Mouse (Mus musculus): ENCODE results near the gene Slc5a6. TPM values are rescaled to one million over a fixed set of nuclear protein-coding genes. Genes with fewer than 3 reads are reported as not detected.

The Slc5a6 gene
- polyA plus RNA-seq, 1 experiment, result 45.1 TPM

DNA sequence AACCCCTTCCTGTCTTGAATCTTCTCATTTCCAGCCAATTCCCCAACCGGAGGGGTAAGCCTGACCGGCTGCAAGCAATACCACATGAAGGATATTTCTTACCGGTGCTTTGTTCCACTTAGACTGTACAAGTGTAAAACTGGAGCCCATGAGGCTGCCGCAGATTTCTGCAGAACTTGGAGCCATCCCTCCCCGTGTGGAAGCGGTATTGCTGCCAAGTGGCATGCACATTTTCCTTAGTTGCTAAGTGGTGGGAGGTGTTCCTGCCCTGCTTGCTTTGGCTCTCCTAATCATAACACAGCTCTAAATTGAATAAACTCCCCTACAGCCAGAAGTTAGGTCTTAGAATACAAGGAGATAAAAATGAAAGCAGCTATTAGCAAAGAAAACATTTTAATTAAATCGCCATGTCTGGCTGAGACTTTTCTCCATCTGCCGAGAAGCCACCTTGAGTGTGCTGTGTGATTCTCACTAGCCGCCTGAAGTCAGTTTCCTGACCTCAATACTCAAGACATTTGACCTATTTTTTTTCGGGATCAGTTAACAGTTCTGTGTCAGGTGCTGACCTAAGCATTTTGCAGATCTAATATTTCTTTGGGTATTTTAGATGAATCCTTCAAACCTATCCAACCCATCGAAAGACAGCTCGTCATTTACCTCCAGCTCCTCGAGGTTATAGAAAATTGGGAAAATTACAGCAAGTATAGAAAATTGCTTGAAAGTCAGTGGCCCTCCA is 31.5 kb upstream of the Slc5a6 start:
- 44% methylated on average over 13 of the region's 13 CpGs for WGBS

DNA sequence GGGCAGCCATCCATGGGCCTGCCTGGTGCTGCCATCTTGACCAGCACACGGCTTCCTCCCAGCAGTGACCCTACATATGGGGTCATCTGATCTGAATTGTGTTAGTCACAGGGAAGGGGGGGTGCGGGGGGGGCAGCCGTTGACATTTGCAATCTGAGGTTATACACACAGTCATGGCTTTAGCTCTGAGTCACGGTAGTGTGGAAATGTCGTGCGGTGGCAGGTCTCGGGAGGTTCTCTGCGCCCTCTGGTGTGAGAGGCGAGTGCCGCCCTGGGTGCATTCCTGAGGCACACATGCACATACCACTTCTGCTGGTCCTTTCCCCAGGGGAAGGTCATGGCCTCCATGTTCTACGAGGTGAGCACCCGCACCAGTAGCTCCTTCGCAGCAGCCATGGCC is 27.6 kb upstream of the Slc5a6 start:
- WGBS, result 88% methylated on average over 13 of the region's 13 CpGs
- no peaks in the 10 kb centered on the region for H3K4me1 ChIP-seq (ENCODE audit: control insufficient read depth, insufficient read depth, low read length)
- no peak overlapping the region for H3K27ac ChIP-seq (ENCODE audit: insufficient read depth, low read length)
- TF ChIP-seq POLR2A (IDR thresholded peaks at IDR 0.05; ENCODE audit: borderline replicate concordance, insufficient read depth, low read length) (no peak), CTCF (IDR thresholded peaks at IDR 0.05; ENCODE audit: borderline replicate concordance, insufficient read depth, low read depth, low read length) (no peak)
- no peaks in the 10 kb centered on the region for H3K27me3 ChIP-seq (ENCODE audit: control insufficient read depth, insufficient read depth, low read length)
- no peak overlapping the region for H3K4me3 ChIP-seq (replicated peaks; ENCODE audit: insufficient read depth, low read depth, low read length)
- DNase-seq, result no peak

More for the DNA sequence above, 31.5 kb upstream of the Slc5a6 start:
- H3K4me3 ChIP-seq (replicated peaks; ENCODE audit: insufficient read depth, low read depth, low read length), result no peak overlapping the region
- DNase-seq, result peak in 1 of 2 experiments; percentile 24
- no peak overlapping the region for H3K27ac ChIP-seq (ENCODE audit: insufficient read depth, low read length)
- no peak for TF ChIP-seq POLR2A (IDR thresholded peaks at IDR 0.05; ENCODE audit: borderline replicate concordance, insufficient read depth, low read length)
- TF ChIP-seq CTCF (IDR thresholded peaks at IDR 0.05; ENCODE audit: borderline replicate concordance, insufficient read depth, low read depth, low read length), result no peak
- no peaks in the 10 kb centered on the region for H3K4me1 ChIP-seq (ENCODE audit: control insufficient read depth, insufficient read depth, low read length)
- H3K27me3 ChIP-seq (ENCODE audit: control insufficient read depth, insufficient read depth, low read length), result no peaks in the 10 kb centered on the region

- no peak for DNase-seq
- no peaks in the 10 kb centered on the region for H3K4me1 ChIP-seq (ENCODE audit: control insufficient read depth, insufficient read depth, low read length)
- no peak overlapping the region for H3K27ac ChIP-seq (ENCODE audit: insufficient read depth, low read length)
- WGBS, result 87% methylated on average over 12 of the region's 12 CpGs
- no peaks in the 10 kb centered on the region for H3K27me3 ChIP-seq (ENCODE audit: control insufficient read depth, insufficient read depth, low read length)
- TF ChIP-seq POLR2A (IDR thresholded peaks at IDR 0.05; ENCODE audit: borderline replicate concordance, insufficient read depth, low read length), result no peak
- TF ChIP-seq CTCF (IDR thresholded peaks at IDR 0.05; ENCODE audit: borderline replicate concordance, insufficient read depth, low read depth, low read length), result no peak
- H3K4me3 ChIP-seq (replicated peaks; ENCODE audit: insufficient read depth, low read depth, low read length), result no peak overlapping the region
Observed at GRCm38 (mm10) chr5:31073176-31073575, 24.5 kb upstream of the Slc5a6 start.

GRCm38 (mm10) chr5:31071821-31072220 is 23.1 kb upstream of the Slc5a6 start:
- DNase-seq, result no peak
- 91% methylated on average over 11 of the region's 11 CpGs for WGBS
- H3K27me3 ChIP-seq (ENCODE audit: control insufficient read depth, insufficient read depth, low read length), result no peaks in the 10 kb centered on the region
- H3K27ac ChIP-seq (ENCODE audit: insufficient read depth, low read length), result no peak overlapping the region
- no peak overlapping the region for H3K4me3 ChIP-seq (replicated peaks; ENCODE audit: insufficient read depth, low read depth, low read length)
- H3K4me1 ChIP-seq (ENCODE audit: control insufficient read depth, insufficient read depth, low read length), result no peaks in the 10 kb centered on the region
- TF ChIP-seq CTCF (IDR thresholded peaks at IDR 0.05; ENCODE audit: borderline replicate concordance, insufficient read depth, low read depth, low read length) (no peak), POLR2A (IDR thresholded peaks at IDR 0.05; ENCODE audit: borderline replicate concordance, insufficient read depth, low read length) (no peak)

DNA sequence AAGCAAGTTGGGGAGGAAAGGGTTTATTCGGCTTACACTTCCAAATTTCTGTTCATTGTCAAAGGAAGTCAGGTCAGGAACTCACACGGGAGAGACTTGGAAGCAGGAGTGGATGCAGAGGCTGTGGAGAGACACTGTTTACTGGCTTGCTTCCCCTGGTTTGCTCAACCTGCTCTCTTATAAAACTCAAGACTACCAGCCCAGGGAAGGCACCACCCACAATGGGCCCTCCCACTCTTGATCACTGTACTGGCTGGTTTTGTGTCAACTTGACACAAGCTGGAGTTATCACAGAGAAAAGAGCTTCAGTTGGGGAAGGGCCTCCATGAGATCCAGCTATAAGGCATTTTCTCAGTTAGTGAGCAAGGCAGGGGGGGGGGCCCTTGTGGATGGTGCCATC is 22.3 kb upstream of the Slc5a6 start:
- Histone ChIP-seq H3K4me1 (ENCODE audit: control insufficient read depth, insufficient read depth, low read length) (no peaks in the 10 kb centered on the region), H3K4me3 (replicated peaks; ENCODE audit: insufficient read depth, low read depth, low read length) (no peak overlapping the region), H3K27me3 (ENCODE audit: control insufficient read depth, insufficient read depth, low read length) (no peaks in the 10 kb centered on the region), H3K27ac (ENCODE audit: insufficient read depth, low read length) (no peak overlapping the region)
- TF ChIP-seq CTCF (IDR thresholded peaks at IDR 0.05; ENCODE audit: borderline replicate concordance, insufficient read depth, low read depth, low read length) (no peak), POLR2A (IDR thresholded peaks at IDR 0.05; ENCODE audit: borderline replicate concordance, insufficient read depth, low read length) (no peak)
- WGBS, result 83% methylated on average over 2 of the region's 2 CpGs
- no peak for DNase-seq

- TF ChIP-seq CTCF (IDR thresholded peaks at IDR 0.05; ENCODE audit: borderline replicate concordance, insufficient read depth, low read depth, low read length) (no peak), POLR2A (IDR thresholded peaks at IDR 0.05; ENCODE audit: borderline replicate concordance, insufficient read depth, low read length) (no peak)
- Histone ChIP-seq H3K4me3 (replicated peaks; ENCODE audit: insufficient read depth, low read depth, low read length) (no peak overlapping the region), H3K27me3 (ENCODE audit: control insufficient read depth, insufficient read depth, low read length) (no peaks in the 10 kb centered on the region), H3K27ac (ENCODE audit: insufficient read depth, low read length) (no peak overlapping the region), H3K4me1 (ENCODE audit: control insufficient read depth, insufficient read depth, low read length) (no peaks in the 10 kb centered on the region)
- no peak for DNase-seq
- WGBS, result 96% methylated on average over 3 of the region's 3 CpGs
Observed at GRCm38 (mm10) chr5:31069810-31070209, 21.1 kb upstream of the Slc5a6 start.

DNA sequence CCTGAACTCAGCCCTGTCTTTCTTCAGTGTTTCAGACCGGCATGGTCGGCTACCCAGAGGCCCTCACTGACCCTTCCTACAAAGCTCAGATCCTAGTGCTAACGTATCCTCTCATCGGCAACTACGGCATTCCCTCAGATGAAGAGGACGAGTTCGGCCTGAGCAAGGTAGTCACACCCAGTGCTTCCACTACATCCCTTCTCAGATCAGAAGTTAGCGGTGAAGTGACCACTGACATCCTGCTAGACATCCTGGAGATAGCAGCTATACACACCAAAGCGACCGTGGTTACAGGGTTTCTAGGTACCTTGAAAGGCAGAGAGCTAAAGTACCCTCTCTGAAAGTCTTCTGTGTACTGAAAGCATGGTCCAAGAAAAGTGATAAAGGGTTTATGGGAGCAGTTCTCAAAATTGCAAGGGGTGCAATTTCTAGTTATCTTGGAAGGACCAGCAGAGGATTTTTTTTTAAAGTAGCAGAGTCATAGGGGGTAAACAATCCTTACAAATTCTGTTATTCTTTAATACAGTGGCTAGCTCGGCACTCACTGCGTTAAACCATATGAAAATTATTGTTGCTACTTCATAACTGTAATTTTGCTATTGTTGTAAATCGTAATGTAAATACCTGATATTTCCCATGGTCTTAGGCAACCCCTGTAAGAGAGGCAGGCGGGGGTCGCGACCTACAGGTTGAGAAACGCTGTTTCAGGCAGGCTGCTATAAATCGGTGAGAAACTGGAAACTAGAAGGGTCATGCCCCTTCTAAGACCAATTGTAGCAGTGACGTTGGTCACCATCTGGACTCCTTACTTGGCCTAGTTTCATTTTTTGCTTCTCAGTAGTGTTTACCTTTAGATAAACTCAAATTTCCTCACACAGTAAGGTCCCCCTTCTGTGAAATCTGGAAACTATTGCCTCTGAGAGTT is 6.8 kb upstream of the Slc5a6 start:
- WGBS, result 28% methylated on average over 19 of the region's 19 CpGs

More for the DNA sequence above, 6.8 kb upstream of the Slc5a6 start:
- Histone ChIP-seq H3K4me1 (ENCODE audit: control insufficient read depth, insufficient read depth, low read length) (no peaks in the 10 kb centered on the region; the same call in 1 of the 2 replicates), H3K27me3 (ENCODE audit: control insufficient read depth, insufficient read depth, low read length) (no peaks in the 10 kb centered on the region), H3K27ac (ENCODE audit: insufficient read depth, low read length) (no peak overlapping the region), H3K4me3 (replicated peaks; ENCODE audit: insufficient read depth, low read depth, low read length) (peak overlapping the region; percentile 66)
- TF ChIP-seq CTCF (IDR thresholded peaks at IDR 0.05; ENCODE audit: borderline replicate concordance, insufficient read depth, low read depth, low read length) (no peak), POLR2A (IDR thresholded peaks at IDR 0.05; ENCODE audit: borderline replicate concordance, insufficient read depth, low read length) (no peak)
- no peak for DNase-seq
